Mouse (Mus musculus) lung, postnatal 36 days (tissue): Measurements from ENCODE around the gene Smarca2.
A peak's percentile ranks its signal among the peaks of the same experiment; 100 is the strongest.

ENCODE experiments used
- DNase-seq: peaks from one replicate; pipeline ENCODE4 v3.0.0; 2022; ENCODE audit warnings: mixed read lengths

Gene Smarca2

DNA sequence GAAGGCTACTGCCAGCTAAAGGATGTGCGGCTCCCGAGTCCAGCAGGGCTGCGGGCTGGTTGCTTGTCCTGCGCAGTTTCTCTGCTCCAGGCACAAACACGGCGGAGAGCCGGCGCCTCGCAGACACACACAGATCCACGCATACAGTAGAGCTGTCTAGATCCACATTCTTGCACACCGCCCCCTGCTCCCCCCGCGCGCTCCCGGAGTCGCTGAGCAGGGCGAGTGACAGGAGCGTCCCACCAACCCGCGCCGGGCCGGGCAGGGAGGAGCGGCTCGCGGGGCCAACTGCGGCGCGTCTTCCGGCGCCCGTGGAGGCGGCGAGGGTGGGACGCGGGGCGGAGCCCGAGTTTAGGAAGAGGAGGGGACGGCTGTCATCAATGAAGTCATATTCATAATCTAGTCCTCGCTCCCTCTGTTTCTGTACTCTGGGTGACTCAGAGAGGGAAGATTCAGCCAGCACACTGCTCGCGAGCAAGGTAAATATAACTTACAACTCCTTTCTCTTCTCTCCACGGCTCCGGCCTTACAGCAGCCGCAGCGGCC is at the start of gene Smarca2:
Gene Smarca2 (plus strand): TSS at position 296 of the 546 bp plus-strand sequence.
- DNase-seq: peak; percentile 98

DNA sequence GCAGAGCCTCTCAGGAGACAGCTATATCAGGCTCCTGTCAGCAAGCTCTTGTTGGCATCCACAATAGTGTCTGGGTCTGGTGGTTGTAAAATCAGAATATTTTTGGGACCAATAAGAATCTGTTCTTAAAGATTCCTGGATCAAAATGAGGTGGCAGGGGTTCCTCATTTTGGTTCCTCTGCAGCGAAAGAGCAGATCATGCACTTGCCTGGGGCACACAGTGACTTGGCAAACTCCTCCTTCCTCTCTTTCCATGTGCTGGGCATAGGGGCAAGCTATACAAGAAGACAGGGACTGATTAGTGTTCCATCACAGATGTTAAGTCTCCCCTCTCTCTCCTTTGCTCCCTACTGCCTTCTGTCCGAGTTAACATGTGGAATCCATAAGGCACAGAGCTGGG is 40.0 kb upstream of the Smarca2 start:
- DNase-seq: no peak

DNA sequence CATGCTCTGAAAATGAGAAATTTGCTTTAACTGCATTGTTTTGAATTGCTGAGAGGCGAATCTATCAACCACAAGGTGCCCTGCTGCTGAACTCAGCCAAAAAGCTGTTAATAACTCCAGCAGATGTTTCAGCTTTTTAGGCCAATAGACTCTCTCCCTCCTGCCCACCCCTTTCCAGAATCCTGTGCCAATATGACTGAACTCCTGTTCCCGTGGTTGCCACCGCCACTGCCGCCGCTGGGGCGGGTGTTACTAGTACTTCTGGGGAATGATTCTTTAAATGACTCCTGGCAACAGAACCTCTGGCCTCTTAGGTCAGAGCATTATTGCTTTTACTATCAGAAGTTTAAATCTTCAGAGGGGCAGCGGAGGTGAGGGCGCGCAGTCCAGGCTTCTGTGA is 38.7 kb upstream of the Smarca2 start:
- DNase-seq: no peak

DNA sequence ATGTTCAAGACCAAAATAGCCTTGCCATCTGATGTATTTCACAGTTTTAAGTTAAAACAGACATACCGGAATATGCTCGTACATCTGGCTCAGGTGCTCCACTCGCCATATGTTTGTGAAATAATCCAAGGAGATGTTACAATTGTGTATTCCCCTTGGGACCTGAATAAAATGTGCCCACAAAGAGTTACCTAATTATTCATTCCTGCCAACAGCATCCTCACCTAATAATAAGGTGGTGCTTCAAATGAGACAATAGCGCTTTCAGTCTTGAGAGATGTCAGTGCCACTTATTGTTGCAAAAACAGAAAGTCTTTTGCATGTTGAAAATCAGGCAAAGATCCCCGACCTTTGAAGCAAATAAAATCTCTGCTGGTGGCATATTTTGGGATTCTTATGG is 36.6 kb upstream of the Smarca2 start:
- DNase-seq: no peak

DNA sequence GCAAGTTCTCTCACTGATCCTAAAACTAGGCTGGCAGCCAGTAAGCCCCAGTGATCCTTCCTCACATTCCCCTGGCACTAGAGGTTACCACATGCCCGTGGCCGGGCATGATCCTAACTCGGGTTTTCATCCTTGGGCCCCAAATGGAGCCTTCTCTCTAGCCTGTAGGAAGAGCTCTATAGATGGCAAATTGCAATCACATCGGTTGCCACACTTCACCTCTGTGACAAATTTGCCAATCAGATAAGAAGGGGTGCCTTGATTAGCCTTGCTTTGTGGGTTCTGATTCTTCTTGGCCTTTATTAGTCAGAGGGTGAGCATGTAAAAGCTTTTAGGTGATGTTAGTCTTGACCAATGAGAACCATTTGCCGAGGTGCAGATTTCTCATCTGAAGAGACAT is 35.9 kb upstream of the Smarca2 start:
- DNase-seq: no peak

DNA sequence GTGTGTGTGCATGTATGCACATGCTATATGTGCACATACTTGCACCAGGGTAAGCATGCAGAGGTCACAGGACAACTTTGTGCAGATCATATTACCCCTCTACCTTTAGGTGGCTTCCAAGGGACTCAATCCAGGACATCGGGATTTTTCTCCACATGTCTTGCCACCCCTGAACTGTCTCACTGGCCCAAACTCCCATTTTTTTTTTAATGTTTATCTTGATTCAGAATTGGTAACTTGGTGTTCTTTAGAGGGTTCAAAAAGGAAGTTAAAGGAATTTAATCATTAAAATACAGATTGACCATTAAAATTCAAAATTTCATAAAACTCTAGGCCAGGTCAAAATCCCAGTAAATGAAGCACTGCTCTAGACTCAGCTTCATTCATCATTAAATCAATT is 35.4 kb upstream of the Smarca2 start:
- DNase-seq: no peak

DNA sequence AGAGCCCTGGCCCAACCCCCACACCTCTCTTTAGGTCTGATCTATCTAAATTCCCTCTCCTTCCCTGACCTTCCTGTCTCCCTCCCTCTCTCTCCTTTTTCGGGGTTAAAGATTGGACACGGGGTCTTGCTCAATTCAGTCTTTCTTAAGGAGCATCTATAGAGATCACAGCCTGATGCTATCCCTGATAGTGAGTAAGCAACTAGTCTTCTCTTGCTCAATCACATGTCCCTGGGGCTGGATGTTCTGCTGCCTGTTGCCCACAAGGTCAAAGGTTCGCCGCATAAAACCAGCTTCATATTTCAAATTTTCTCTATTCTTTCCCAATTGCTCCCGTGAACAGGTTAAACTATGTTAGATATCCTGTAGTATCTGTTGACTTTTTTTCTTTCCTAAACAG is 25.2 kb upstream of the Smarca2 start:
- no peak for DNase-seq

DNA sequence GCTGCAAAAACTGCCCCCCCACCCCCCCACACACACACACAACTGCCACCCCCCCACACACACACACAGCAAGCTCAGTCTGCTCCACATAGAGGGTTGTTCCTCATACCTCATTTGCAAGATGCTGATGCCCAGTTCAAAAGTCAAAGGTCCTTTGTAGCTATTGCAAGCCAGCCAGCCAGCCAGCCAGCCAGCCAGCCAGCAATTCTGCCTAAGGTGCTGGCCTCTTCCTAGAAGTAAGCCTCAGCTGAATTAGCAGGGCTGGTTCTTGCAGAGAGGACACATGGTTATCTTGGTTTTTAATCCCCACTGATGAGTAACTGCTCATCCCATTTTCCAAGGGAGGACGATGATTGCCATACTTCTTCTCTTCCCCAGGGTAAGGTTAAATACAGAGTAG is 24.8 kb upstream of the Smarca2 start:
- DNase-seq: no peak

DNA sequence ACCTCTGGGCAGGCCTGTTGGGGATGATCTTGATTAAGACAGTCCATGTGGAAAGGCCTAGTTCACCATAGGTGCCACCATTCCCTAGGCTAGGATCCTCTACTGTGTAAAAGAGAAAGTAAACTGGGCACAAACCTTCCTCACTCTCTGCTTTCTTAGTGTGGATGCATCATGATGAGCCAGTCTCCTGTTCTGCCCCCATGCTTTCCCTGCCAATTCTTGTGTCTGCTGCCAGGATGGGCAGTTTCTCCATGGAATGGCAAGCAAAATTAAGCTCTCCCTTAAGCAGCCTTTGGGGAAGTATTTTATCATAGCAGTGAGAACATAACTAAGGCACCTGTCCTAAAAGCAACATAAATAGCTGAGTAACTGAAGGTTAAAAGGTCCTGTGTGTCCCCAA is 10.2 kb upstream of the Smarca2 start:
- DNase-seq: no peak

DNA sequence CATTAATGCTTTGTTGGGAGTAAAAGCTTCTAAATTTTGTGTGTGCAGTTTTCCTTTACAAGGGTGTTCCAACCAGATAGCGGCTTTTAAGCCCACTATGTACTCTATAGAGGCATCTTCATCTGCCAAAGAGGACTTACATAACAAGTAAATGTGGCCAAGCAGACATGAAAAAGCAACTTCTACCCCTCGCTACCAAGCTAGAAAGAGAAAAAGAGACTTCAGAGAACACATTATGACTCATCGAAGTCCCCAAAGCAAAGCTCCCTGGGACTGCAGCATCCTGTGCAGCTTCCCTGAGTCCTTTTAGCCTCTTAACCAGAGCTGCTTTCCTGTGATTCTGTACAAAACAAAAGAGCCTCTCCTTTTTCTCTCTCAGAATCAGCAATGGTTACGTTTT is 3.4 kb upstream of the Smarca2 start:
- DNase-seq: no peak

DNA sequence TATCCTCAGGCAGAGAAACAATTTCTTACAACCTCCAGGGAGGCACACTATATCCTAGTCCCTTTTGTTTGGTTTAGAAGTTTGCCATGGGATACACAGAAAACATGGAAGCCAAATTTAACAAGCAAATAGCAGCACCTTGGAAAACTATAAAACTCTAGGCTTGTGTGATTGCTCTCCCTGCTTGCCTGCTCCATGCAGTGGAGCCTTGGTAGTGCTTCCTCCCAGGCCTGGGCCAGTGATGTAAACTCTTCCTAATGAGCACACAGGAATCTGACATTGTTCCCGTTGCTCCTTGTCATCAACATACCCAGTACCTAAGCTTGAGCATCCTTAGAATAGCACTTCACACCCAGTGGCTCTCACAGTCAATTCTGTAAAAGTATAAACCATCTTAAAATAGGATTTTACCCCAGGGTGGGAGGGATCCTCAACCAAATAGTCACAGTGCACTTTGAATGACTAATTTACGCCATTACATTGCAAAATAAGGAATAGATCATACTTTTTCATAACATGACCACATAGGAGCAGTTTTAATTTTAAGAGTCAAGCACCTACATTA is 1.5 kb upstream of the Smarca2 start:
- no peak for DNase-seq

DNA sequence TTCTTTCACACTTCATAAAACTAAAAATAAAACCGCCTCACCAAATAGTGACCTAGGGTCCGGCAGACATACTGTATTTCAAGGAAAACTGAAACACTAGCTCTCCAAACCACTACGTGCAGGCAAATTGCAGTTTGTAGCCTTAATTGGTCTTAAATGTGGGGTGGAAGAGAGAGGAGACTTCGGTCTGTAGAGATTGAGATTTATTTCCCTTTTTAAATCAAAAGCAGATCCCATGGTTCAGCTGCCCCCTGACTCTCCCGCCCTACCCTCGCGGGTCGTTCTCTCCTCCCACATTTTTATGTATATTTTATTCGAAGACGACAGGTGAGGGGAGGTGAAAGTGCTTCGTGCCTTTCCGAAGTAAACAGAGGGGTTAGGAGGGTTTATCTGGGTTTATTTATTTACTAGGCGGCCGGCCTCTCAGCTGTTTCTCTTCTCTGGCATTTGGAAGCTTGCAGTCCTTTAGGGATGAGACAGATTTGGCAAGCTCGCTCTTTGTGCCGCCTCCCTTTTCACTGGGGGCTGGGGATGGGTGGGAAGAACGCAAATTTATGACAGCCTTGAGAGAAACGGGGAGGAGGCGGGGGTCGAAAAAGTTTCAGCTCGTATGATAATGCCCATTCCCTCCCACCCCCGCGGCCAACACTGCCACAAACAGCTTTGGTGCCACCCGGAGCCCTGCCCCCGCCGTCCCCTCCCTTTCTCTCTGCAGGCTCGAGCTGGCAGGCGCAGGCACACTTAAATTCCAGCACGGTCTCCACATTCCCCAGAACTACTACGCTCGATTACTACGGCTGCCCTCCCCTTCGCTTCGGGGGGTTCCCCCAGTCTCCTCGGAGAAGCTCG is 720 bp upstream of the Smarca2 start:
- no peak for DNase-seq

DNA sequence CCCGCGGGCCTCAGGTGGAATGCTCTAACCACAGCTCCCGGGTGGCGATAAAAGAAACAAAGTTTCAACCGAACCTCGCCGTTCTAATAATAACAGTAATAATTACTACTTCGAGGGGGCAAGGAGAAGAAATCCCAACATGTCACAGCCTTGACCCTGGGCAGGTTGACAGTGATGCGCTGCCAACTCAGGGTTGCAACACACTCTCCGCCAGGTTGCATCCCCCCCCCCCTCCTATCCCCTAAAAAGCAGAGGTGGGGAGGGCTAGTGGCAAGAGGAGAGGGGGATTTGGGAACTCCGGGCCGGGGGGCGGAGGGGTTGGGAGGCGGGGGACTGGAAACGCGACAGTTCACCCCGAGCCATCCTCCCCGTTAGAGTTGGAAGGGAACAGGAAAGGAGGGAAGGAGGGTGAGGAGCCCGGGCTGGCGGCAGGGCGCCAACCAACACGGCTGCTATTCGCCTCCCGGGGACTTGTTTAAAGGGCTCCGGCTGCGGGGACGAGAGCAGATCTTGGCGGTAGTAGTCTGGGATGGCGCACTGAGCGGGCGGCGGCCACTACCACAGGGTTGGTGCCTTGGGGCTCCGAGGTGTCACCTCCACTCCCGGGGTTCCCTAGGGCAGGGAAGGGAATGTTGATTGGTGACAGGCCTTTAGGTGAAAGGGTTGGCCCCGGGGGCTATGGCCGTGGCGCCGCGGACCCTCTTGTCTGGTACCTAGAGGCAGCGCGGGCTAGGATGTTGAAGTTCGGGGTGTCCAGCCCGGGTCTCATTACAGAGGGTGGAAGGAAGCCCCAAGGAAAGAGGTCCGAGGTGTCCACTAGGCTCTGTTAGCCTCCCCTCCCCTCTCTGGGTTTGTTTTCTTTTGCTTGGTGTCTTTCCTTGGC is 829 bp downstream of the Smarca2 start:
- DNase-seq: peak; percentile 56

DNA sequence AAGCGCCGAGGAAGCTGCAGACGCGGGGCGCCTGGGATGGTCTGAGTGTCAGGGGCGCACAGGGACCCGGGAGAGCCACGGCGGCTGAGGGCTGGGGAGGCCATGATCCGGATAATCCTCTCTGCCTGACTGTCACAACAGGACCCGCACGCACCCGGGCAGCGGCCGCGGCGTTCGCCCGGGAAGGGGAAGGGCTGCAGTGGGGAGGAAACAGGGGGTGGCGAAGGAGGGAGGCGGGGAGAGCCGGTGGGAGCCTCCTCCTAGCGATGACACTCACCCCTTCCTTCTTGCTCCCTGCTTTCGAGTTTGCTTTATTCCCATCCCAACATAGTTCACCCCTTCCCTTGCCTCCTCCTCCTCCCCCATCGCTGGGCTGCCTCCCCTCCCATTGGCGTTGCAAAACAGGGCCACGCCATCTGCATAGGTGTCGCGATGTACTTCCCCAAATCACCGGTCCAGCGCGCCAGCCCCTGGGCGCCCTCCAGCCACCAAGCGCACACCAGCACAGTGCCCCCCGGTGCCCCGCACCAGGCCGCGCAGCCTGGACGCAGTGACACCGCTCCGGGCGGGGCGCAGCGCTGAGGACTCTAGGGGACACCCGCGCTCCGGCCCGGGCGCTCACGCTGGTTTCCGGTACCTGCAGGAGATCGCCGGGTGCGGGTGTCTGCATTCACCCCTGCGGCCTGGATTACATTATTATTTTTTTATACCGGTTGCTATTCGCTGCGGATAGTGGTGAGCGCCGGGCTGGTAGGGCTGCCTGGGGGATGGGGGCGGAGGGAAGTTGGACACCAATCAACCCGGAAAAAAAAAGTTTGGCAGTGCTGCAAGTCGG is 1.7 kb downstream of the Smarca2 start:
- peak; percentile 75 for DNase-seq

DNA sequence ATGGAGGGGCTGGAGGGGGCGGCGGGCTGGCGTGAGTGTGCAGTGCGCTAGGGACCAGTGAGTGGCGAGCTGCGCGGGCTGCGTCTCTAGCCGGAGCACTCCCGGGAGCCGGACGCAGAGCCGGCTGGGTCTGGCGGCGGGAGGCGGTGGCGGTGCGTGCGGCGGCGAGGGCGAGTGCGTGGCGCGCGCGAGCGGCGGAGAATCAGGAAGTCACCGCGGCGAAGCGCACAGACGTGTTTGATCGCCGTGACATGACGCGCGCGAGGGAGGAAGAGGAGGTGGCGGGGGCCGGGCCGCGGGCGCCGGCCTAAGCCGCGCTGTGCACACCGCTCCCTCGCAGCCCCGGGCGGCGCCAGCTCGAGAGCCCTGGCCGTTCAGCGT is 2.3 kb downstream of the Smarca2 start:
- peak; percentile 81 for DNase-seq

DNA sequence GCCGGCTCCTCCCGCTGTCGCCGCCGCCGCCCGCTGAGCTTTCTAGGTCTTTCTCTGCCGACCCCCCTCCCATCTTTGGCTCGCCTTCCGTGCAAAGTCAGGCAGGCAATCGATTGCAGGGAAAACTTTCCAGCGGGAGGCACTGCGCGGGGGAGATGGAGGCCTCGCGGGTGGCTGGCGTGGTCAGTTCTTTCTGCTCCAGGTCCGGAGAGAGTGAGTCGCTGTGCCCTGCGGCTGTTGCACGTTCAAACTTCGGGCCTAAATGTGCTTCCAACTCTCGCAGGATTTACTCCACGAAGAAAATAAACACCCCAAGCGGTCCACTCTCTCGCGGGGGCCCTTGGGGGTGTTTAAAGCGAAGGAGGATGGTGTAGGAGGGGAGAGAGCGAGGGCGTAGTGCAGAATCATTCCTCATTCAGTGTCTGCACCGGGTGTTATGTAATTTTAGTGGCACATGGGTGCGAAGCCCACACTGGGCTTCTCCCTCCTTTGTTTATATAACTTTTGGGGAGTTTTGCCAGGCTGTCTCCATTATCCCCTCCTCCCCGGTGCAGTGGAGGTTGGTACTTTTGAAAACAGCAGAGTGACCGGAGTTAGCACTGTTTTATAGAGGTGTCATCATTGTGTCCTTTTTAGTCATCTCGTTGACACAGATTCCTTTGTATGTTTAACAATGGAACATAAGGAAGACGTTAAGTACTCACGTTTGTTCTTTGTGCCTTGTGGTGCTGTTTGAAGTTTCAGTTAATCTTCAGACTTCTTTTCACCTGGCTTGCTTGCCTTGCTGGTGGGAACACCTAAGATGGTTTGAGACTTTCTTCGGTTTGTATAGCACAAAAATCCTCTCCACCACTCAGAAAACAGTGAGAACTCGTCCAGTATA is 2.9 kb downstream of the Smarca2 start:
- DNase-seq: peak; percentile 41

DNA sequence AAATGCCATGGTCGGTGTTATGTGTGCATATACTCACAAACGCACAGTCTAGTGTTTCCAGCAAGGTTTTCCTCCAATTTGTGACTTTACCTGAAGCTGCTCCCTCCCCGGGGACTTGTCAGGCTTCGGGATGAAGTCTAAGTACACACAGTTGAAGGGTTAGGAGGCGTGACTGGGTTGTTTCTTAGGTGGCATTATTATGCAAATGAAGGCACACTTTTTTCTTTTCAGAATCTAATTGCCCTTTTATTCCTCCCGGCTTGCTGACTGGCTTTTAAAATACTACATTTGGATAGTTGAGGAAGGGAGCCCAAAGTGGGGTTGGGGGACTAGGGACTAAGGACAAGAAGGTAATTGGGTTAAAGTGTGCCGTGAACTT is 3.6 kb downstream of the Smarca2 start:
- DNase-seq: peak; percentile 6

DNA sequence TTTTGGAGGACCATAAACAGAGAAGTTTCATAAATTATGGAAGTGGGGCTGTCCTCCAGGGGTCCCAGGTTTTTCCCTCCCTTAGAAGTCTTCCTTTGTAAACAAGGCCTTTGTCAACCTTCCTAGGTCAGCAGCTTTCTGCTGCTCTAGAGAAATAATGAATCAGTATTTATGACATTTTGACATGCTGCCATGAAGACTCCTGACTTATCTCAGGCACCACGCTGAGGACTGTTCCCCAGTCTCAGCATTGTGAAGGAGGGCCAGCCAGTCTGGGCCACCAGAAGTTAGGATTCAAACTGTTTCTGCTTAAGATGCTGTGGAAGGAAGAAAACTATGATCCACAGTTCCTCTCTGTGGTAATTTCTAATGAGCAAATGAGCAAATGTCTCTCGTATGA is 4.8 kb downstream of the Smarca2 start:
- DNase-seq: peak; percentile 4

DNA sequence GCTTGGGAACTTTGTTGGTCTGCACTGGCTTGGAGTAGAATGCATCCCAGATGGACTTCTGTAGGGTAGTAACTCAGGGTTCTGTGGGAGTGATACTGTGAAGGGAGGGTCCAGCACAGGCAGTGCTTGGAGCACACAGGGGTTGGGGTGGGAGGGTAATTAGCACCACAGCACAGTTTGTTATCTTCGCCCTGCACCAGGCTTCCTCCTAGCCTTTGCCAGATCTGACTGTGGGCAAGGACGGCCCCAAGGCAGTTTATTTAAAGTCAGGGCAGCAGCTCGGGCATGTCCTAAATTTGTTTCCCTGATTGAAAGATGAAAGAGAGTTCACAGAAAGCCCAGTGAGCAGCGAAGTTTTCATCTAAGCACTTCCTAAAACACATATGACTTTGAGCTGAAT is 8.1 kb downstream of the Smarca2 start:
- DNase-seq: peak; percentile 85

DNA sequence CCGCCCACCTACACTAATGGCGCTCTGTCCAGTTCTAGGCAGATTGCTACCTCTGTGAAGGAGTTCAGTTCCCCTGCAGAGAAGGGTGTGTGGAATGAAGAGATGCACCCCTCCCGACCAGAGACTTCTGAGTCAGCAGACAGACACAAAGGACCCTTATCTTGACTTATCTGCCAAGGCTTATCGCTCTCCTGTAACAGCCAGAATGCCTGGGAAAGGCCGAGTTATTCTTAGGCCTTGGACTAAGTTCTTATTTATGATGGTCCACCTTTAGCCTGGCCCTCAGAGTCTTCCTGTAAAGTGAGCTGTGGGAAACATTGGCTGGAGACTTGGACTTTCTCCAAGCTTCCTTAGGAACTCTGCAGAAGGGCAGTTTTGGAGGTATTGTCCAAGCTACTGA is 8.8 kb downstream of the Smarca2 start:
- peak; percentile 71 for DNase-seq

DNA sequence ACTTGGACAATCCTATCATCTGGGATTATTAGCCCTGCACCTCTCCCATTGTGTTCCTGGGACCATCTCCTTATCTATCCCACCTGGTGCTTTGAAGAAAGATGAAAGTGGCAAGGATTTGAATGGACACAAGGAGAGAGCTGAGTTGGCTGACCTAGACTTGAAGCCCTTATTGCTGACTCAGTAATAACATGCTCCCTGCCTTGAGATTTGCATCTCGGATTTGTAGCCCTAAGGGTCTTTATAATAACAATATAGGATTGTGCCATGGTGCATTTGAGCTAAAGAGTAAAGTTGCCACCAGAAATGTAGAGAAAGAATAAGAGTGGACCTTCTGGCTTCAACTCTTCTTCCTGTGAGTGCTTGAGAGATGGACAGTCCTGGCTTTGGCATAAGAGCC is 11.4 kb downstream of the Smarca2 start:
- no peak for DNase-seq

DNA sequence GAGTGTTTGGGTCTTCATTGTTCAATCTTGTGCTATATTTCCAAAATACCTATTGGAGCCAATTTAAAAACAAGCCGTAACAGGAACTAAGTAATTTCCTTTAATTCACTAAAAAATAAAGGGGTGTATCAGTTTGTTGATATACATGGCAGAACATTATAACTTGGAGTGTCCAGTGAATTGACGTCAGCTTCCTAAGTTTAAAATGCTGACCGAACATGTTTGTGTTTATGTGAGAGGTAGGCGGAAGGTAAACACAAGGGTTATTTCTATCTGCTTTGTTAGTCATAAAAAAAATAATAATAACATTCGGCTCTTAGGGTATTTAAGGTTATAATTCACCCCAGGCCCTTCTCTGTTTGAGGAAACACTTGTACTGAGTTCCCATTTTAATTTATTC is 12.4 kb downstream of the Smarca2 start:
- peak; percentile 61 for DNase-seq
